Mouse (Mus musculus) midbrain, postnatal 0 days (tissue): ENCODE measurements around the gene Stk32c. TPM values are rescaled to one million over a fixed set of nuclear protein-coding genes. Genes with fewer than 3 reads are reported as not detected.

Experiments
- ATAC-seq: fragments of 200-750 bp; cut with Nextera tagmentation; 2 replicates; pipeline ENCODE4 v1.8.0; 2017; ENCODE audit warnings: moderate number of reproducible peaks, mild to moderate bottlenecking, moderate TSS enrichment, moderate library complexity; ENCODE audit not compliant: low FRiP score
- DNase-seq: peaks from one replicate; pipeline ENCODE4 v3.0.0-alpha.2; 2015; ENCODE audit warnings: low spot score
- H3K27ac ChIP-seq: fragments of 300-500 bp; sonication (generic); 2 replicates; pipeline ENCODE4 v1.5.1; 2014; ENCODE audit warnings: low read depth, mild to moderate bottlenecking, low read length, mixed read lengths
- H3K27me3 ChIP-seq: fragments of 300-500 bp; sonication (generic); 2 replicates; pipeline ENCODE4 v1.6.1; 2014; ENCODE audit warnings: low read length, control low read depth, mixed read lengths; ENCODE audit not compliant: insufficient read depth
- H3K36me3 ChIP-seq: fragments of 300-500 bp; sonication (generic); 2 replicates; pipeline ENCODE4 v1.6.1; 2014; ENCODE audit warnings: low read length, control low read depth, mixed read lengths; ENCODE audit not compliant: insufficient read depth
- H3K4me1 ChIP-seq: fragments of 300-500 bp; sonication (generic); 2 replicates; pipeline ENCODE4 v1.6.1; 2014; ENCODE audit warnings: mild to moderate bottlenecking, control low read depth, antibody characterized with exemption, low read length, mixed read lengths; ENCODE audit not compliant: insufficient read depth
- H3K4me2 ChIP-seq: fragments of 300-500 bp; sonication (generic); 2 replicates; pipeline ENCODE4 v1.6.1; 2014; ENCODE audit warnings: low read depth, mild to moderate bottlenecking, low read length, mixed read lengths; ENCODE audit not compliant: poor library complexity, severe bottlenecking
- H3K4me3 ChIP-seq: fragments of 300-500 bp; sonication (generic); 2 replicates; pipeline ENCODE4 v1.5.1; 2014; ENCODE audit warnings: low read depth, mild to moderate bottlenecking, low read length, moderate library complexity
- H3K9ac ChIP-seq: fragments of 300-500 bp; sonication (generic); replicated peaks from 2 replicates; pipeline ENCODE4 v1.6.1; 2014; ENCODE audit warnings: mild to moderate bottlenecking, low read length, moderate library complexity, mixed read lengths; ENCODE audit not compliant: poor library complexity, severe bottlenecking
- H3K9me3 ChIP-seq: fragments of 300-500 bp; sonication (generic); 2 replicates; pipeline ENCODE4 v1.6.1; 2016; ENCODE audit warnings: low read length, control low read depth
- CTCF ChIP-seq: IDR thresholded peaks from 2 replicates; pipeline ENCODE4 v1.5.1; 2016; ENCODE audit warnings: antibody characterized with exemption, mild to moderate bottlenecking
- WGBS: fragments of 180-500 bp; shearing (Covaris S2); extraction: QIAGEN DNeasy Blood & Tissue Kit; methylation state at CpG from one replicate; pipeline ENCODE4 v1.1.7; 2014; 5-methylcytosine and 5-hydroxymethylcytosine counted together
- polyA plus RNA-seq: library from polyadenylated mRNA; unstranded; fragments of >200 nt; fragmentation: Nextera tagmentation; extraction: Ambion mirVana; gene quantifications from 2 replicates; pipeline ENCODE4 v1.2.1, GENCODE M21; 2015
- total RNA-seq: library from RNA; depleted of rRNA; stranded (reverse); fragments of >200 nt; gene quantifications from 2 replicates; pipeline ENCODE4 v1.2.3, GENCODE M21; 2014

Stk32c gene
- total and polyA plus RNA-seq, 2 experiments from 2014 or later = 2.4 to 35.6 TPM

- Histone ChIP-seq H3K27me3 (peaks cover 3% of the 10 kb centered on the region; the same call in 1 of the 2 replicates), H3K36me3 (no peaks in the 10 kb centered on the region), H3K4me3 (peak overlapping the region; percentile 61), H3K27ac (0 out of 2 replicates have a peak overlapping the region, but pooled peaks have one; percentile 38), H3K4me1 (peaks cover 12% of the 10 kb centered on the region; the same call in 1 of the 2 replicates), H3K9me3 (no peaks in the 10 kb centered on the region), H3K9ac (peak overlapping the region; percentile 65), H3K4me2 (peak overlapping the region; percentile 99)
- DNase-seq (peak; percentile 55), ATAC-seq (peak; percentile 54)
- 6% methylated on average over 38 of the region's 38 CpGs for WGBS
- no peak for TF ChIP-seq CTCF
These were observed 34.1 kb upstream of the Stk32c start for GRCm38 (mm10) chr7:139246931-139247880.

GRCm38 (mm10) chr7:139246086-139246485 is 33.0 kb upstream of the Stk32c start:
- WGBS = 85% methylated on average over 5 of the region's 5 CpGs
- no peak for DNase-seq
- H3K27me3 ChIP-seq = peaks cover 3% of the 10 kb centered on the region; the same call in 1 of the 2 replicates
- TF ChIP-seq CTCF = no peak
- no peaks in the 10 kb centered on the region for H3K36me3 ChIP-seq
- no peak overlapping the region for H3K4me3 ChIP-seq
- H3K27ac ChIP-seq = no peak overlapping the region
- no peak for ATAC-seq
- no peak overlapping the region for H3K9ac ChIP-seq
- H3K9me3 ChIP-seq = no peaks in the 10 kb centered on the region
- H3K4me2 ChIP-seq = no peak overlapping the region
- peaks cover 12% of the 10 kb centered on the region; the same call in 1 of the 2 replicates for H3K4me1 ChIP-seq

- H3K27me3 ChIP-seq = no peaks in the 10 kb centered on the region
- H3K4me2 ChIP-seq = no peak overlapping the region
- no peak overlapping the region for H3K4me3 ChIP-seq
- 88% methylated on average over 3 of the region's 3 CpGs for WGBS
- no peak overlapping the region for H3K27ac ChIP-seq
- no peaks in the 10 kb centered on the region for H3K9me3 ChIP-seq
- no peaks in the 10 kb centered on the region; the same call in 1 of the 2 replicates for H3K4me1 ChIP-seq
- H3K9ac ChIP-seq = no peak overlapping the region
- no peak for DNase-seq
- H3K36me3 ChIP-seq = no peaks in the 10 kb centered on the region
- no peak for ATAC-seq
- TF ChIP-seq CTCF = no peak
These were observed 26.3 kb upstream of the Stk32c start for GRCm38 (mm10) chr7:139239432-139239831.

- H3K27ac ChIP-seq = no peak overlapping the region
These were observed 22.7 kb upstream of the Stk32c start for GRCm38 (mm10) chr7:139235651-139236358.

GRCm38 (mm10) chr7:139234426-139235188 is 21.5 kb upstream of the Stk32c start:
- Histone ChIP-seq H3K4me2 (0 out of 2 replicates have a peak overlapping the region, but pooled peaks have one; percentile 7), H3K27me3 (no peaks in the 10 kb centered on the region), H3K9ac (no peak overlapping the region), H3K36me3 (no peaks in the 10 kb centered on the region), H3K27ac (no peak overlapping the region), H3K4me3 (no peak overlapping the region), H3K9me3 (no peaks in the 10 kb centered on the region), H3K4me1 (no peaks in the 10 kb centered on the region; the same call in 1 of the 2 replicates)
- WGBS = 13% methylated on average over 18 of the region's 18 CpGs
- peak; percentile 50; the same call in 1 of the 2 replicates for ATAC-seq
- peak; percentile 67 for DNase-seq
- TF ChIP-seq CTCF = peak; percentile 66

More at GRCm38 (mm10) chr7:139235651-139236358, 22.7 kb upstream of the Stk32c start:
- 86% methylated on average over 12 of the region's 12 CpGs for WGBS
- no peak for TF ChIP-seq CTCF
- Histone ChIP-seq H3K4me1 (no peaks in the 10 kb centered on the region; the same call in 1 of the 2 replicates), H3K9me3 (no peaks in the 10 kb centered on the region), H3K4me3 (no peak overlapping the region), H3K27me3 (no peaks in the 10 kb centered on the region), H3K4me2 (no peak overlapping the region), H3K36me3 (no peaks in the 10 kb centered on the region), H3K9ac (no peak overlapping the region)
- DNase-seq (no peak), ATAC-seq (no peak)
